17 mouse cellular contexts compared by ENCODE assay signal in genomic region chr15:27849910-27850309, GRCm38 (mm10).
DNase-seq lines count a peak whose midpoint lies in the region; ATAC-seq and TF ChIP-seq lines count a peak whose summit lies in the region.
"Had no signal": no experiment of that assay in that cellular context is flagged by ENCODE, and none has a peak within 500 bp of the region (broad histone marks: within the 10 kb centered on the region; RNA-seq: fewer than 3 reads in every experiment).

No protein-coding gene starts in this region.

- intact Hi-C loops in gastrocnemius, postnatal 14 days (cut with DNase I; ENCODE audit: low total_unique reads) = loop anchor here (10.0 kb wide), 2 partner anchors 95 to 195 kb away; no protein-coding TSS in a partner anchor

- CTCF ChIA-PET in Patski (lab: Charles Lee) = interaction anchor here (0.7 to 2.3 kb wide), 5 partner anchors 10 to 98 kb away, joined by 3 to 10 read pairs (median 3); no protein-coding TSS in a partner anchor

- peak; percentile 97 for ATAC-seq in Patski
- ATAC-seq: midbrain, embryonic 16.5 days had no signal

- POLR2A ChIA-PET in Patski (lab: Charles Lee) = no interaction called here

- in situ Hi-C loops in Patski (cut with MboI; ENCODE audit: low pct_unique_long_range_greater_than_20kb) = no loop called here

- TF ChIP-seq CTCF in Patski (IDR thresholded peaks at IDR 0.05) = no peak

- peak; percentile 44 for DNase-seq in gastrocnemius, postnatal 10 days
- no peak for DNase-seq in gastrocnemius, adult 8-10 months (ENCODE audit: low spot score in 2 of 2)
- DNase-seq in urinary bladder, postnatal 14 days (ENCODE audit: low spot score) = peak; percentile 59
- DNase-seq in urinary bladder, postnatal 10 days (ENCODE audit: low spot score) = no peak
- peak; percentile 69 for DNase-seq in Patski (ENCODE audit: low read depth, low spot score)
- DNase-seq in gastrocnemius, postnatal 14 days = peak; percentile 45
- DNase-seq in layer of hippocampus, adult 9-11 months = no peak
- no peak for DNase-seq in left cerebral cortex, adult 18-20 months (ENCODE audit: low spot score in 2 of 2)
- DNase-seq: kidney, adult 18-20 months; kidney, postnatal 4 days; layer of hippocampus, postnatal 36 days; thymus, adult 18-20 months had no signal

- H3K27me3 ChIP-seq in Patski = no peaks in the 10 kb centered on the region
- H3K27me3 ChIP-seq: embryonic facial prominence, embryonic 12.5 days; forebrain, embryonic 12.5 days; hindbrain, embryonic 15.5 days; neural tube, embryonic 12.5 days had no signal

Comparison
In these comparisons a context has a peak if more than half of its experiments do, and no peak if none do; other contexts are left out.
1. DNase-seq: peak in gastrocnemius, postnatal 10 days (single experiment), urinary bladder, postnatal 14 days (single experiment), Patski (single experiment) and gastrocnemius, postnatal 14 days (single experiment); none in gastrocnemius, adult 8-10 months (0 of 2), urinary bladder, postnatal 10 days (single experiment), layer of hippocampus, adult 9-11 months (single experiment) and left cerebral cortex, adult 18-20 months (0 of 2).